Mouse (Mus musculus) 3134 (cell line): ENCODE measurements around the gene Rc3h1.
"Not testable (repeated sequence)": the region's sequence is repeated elsewhere in the genome, so short reads cannot be mapped to it uniquely, and the experiment has no call there.

Experiments used
- DNase-seq: peaks from one replicate; pipeline ENCODE4 v3.0.0-alpha.2; 2011; ENCODE audit warnings: low spot score; ENCODE audit not compliant: insufficient read length; ENCODE audit errors: extremely low read depth

The Rc3h1 gene

DNA sequence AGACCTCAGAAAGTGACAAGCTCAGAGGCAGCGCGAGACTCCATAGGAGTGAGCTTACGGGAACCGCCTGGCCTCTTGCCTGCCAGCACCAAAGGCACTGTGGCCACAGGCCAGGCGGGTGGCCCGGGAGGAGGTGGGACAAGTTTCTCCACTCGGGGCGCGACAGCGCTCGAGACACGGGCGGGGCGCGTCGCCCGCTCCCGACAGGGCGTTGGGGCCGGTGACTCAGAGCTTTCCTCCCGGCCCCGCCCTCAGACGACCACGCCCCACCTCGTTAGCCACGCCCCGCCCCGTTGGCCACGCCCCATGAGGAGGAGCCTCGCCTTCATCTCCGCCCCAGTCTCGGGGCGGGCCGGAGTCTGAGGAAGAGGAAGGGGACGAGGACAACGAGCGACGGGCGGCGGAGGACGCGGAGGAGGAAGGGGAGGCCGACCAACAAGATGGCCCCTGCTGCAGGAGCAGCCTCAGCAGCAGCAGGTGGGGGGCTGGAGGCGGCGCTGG lies at the start of gene Rc3h1:
Gene Rc3h1 (plus strand): TSS at position 362 of the 501 bp plus-strand sequence.
- DNase-seq: peak; percentile 97

- no peak for DNase-seq
These were observed 48.1 kb upstream of the Rc3h1 start for GRCm38 (mm10) chr1:160858132-160858531.

GRCm38 (mm10) chr1:160859874-160860273 lies 46.3 kb upstream of the Rc3h1 start:
- DNase-seq: not testable (repeated sequence)

DNA sequence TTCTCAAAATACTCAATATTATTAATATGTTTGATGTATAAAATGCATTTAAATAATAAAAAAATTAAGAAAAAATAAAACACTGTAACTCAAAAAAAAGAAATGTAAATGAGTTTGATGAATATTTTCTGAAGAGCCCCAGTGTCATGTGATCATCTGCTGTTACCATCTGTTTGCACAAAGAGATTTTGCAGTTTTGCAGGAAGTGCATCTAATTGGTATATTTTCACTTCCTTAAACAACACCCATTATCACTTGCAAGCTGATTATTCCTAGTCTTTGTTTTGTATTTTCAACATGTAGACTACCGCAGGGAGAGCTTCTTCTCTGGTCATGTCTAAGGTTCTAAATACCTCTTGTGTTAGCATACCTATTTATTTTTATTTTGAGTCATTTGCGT lies 45.1 kb upstream of the Rc3h1 start:
- no peak for DNase-seq

DNA sequence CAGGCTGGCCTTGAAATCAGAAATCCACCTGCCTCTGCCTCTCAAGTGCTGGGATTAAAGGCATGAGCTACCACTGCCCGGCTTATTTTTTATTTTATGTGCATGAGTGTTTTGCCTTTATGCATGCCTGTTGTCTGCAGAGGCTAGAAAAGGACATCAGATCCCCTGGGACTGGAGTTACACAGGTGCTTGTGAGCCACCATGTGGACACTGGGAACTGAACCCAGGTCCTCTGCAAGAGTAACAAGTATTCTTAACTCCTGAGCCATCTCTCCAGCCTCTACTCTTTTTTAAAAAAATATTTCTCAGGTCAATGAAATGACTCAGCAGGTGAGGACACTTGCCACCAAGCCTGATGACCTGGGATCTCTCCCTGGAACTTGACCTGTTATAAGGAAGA lies 44.6 kb upstream of the Rc3h1 start:
- no peak for DNase-seq

DNA sequence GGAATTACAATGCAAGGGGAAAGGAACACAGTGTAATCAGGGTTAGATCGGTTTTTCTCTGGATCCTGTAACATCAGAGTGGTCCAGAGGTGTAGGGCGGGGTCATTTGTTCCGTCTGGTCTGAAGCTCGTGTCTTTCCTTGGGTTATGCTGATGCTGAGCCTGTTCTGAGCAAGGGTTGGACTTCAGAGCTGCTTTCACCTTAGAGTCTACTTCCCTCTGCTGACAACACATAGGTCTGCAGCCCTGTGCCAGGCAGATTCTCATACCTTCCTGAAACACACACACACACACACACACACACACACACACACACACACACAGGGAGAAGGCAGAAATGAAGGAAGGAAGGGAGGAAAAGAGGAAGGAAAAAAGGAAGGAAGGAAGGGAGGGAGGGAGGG lies 43.2 kb upstream of the Rc3h1 start:
- no peak for DNase-seq

DNA sequence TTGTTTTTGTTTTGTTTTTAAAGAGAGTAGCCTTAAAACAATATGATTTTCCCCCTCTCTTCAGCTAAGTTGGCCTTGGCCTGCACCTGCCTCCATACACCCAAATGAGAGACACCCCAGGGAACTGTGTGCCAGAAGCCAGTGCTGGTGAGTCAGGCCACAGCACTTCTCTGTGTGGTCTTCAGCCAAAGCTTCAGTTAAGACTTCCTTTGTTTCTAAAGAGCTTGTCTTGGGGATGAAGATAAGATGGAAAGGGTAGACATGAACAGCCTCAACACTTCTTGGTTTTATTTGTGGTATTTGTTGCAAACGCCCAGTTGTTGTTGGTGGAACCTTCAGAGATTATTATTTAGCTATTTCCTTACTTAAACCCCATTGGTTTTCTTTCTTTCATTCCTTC lies 31.5 kb upstream of the Rc3h1 start:
- DNase-seq: peak; percentile 15

DNA sequence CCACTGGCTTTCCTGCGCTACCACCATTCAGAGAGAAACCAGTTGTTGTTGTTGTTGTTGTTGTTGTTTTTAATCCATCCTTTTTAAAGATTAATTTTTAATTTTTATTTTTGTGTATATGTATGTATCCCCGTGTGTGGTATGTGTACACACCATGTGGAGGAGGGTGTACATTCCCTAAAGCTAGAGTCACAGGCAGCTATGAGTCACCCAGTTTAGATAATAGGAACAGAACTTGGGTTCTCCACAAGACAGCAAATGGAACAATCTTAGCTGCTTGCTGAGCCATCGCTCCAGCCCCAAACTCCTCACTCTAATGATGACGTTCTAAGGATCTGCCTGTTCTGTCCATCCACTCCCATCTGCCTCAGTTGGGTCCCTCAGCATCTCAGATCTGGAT lies 29.2 kb upstream of the Rc3h1 start:
- DNase-seq: peak; percentile 24

DNA sequence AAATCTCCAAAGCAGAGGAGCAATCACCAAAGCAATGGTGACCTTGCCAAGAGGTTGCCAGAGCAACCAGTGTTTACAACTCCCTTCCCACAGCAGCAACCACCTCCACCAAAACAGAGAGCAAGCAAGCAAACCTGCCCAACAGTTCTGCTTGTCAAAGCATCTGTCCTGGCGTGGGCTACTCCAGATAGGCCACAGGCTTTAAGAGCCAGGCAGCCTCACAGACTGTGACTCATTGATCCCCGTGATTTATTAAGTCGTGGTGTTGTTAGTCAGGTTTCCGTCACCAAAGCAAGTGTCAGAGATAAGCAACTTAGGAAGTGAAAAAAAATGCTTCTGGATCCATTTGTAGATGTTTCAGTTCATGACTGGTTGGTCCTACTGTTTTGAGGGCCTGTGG lies 27.7 kb upstream of the Rc3h1 start:
- DNase-seq: peak; percentile 40

GRCm38 (mm10) chr1:160881378-160881777 lies 24.8 kb upstream of the Rc3h1 start:
- not testable (repeated sequence) for DNase-seq

DNA sequence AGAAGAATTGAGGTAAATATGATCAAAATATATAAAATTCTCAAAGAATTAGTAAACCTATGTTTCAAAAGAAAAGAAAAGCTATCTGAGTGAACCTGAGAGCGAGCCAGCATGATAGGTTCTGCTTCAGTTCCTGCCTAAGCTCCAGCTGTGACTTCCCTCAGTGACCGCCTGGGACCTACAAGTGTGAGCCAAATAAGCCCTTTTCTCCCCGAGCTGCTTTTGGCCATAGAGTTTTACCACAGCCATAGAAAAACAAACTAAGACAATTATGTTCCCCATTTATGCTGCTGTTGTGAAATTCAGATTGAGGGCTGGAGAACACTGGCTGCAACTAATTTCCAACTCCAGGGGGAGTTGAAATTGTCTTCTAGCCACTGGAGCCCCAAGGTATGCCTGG lies 24.2 kb upstream of the Rc3h1 start:
- DNase-seq: no peak

GRCm38 (mm10) chr1:160884273-160884672 lies 21.9 kb upstream of the Rc3h1 start:
- DNase-seq: no peak

- DNase-seq: no peak
These were observed 21.2 kb upstream of the Rc3h1 start for GRCm38 (mm10) chr1:160884993-160885392.

DNA sequence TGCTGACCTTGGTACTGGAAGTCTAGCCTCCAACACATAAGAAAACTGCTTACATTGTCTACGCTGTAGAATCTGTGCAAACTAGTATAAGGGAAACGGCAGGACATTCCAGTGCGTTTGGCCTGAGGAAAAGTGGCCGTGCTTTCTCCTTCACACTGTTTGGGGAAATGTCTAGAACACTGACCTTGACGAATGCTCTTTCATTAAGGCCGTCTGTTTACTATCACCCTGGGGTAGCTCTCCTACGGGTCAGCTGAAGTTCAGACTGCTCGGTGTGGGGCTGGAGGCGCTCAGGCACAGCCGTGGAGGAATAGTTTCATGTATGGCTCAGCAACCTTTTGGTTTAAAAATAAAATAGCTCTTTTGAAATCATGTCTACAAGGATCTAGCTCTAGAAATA lies 6.5 kb upstream of the Rc3h1 start:
- DNase-seq: no peak

DNA sequence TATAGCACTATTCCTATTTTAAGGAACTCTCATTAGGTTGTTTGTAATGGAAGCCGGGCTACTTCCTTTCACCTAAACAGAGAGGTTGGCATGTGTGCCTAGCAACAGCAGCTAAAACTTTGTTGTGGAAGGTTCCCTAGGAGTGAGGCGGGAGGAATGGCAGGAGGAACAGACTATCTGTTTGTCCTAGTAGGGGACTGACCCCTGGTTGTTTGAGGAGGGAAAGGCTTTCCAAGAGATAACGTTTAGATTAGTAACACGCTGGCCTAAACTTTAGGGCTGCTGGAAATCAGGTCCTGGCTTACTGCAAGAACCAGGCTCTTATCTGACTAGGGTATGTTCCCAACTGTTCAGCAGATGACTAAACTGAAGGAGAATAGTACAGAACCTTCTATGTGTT lies 2.2 kb upstream of the Rc3h1 start:
- no peak for DNase-seq

DNA sequence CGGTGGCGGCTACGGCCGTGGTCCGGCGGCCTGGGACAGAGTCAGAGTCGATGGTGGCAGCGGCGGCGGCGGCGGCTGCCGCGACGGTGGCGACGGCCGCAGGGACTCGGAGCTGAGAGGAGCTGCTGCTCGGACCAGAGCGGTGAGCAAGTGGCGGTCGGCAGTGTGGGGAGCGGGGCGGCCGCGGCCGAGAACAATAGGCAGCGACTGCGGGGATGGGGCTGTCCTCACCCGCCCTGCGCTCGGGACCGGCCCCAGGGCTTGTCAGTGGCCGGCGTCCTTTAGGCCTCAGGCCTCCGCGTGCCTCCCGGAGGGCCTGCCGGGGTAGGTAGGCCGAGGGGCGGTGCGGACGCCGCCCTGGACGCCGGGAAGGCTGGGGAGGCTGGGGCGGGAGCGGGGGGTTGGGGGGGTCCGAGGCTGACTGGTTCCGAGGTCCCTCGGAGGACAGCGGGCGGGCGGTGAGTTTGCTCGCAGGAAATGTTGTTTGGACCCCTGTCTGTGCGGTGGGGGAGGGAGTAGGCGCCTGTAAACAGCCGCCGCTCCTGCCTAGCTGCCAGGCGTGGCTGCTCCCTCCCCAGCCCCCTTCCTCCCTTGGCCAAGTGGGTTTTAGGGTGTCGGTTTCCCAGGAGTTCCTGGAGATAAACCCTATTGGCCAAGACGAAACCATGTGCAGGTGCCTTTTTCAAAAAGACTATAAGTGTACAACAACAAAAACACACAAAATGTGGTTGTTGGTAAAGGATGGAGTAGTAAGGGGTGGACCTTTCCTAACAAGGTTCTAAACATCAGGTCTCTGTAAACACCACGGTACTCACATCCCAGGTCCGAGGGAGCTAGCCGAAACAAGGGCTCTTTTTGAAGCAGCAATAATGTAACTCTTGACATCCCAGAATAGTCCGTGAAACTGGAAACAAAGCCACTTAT lies 602 bp downstream of the Rc3h1 start:
- no peak for DNase-seq

- DNase-seq: no peak
These were observed 4.0 kb downstream of the Rc3h1 start for GRCm38 (mm10) chr1:160910176-160910575.

DNA sequence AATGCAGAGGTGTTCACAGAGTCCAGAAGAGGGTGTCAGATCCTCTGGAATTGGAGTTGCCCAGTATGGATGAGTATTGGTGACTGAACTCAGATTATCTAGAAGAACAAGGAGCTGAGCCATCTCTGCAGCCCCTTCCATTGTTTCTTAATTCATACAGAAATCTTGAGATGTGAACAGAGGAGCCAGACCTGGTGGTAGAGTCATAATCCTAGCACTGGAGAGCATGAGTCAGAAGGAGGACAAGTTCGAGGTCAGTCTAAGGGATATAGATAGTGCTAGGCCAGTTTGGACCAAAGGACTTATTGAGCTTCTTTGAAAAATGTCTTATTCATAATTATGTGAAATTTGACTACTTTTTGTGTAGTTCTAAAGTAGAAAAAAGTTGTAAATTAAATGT lies 4.6 kb downstream of the Rc3h1 start:
- DNase-seq: no peak

DNA sequence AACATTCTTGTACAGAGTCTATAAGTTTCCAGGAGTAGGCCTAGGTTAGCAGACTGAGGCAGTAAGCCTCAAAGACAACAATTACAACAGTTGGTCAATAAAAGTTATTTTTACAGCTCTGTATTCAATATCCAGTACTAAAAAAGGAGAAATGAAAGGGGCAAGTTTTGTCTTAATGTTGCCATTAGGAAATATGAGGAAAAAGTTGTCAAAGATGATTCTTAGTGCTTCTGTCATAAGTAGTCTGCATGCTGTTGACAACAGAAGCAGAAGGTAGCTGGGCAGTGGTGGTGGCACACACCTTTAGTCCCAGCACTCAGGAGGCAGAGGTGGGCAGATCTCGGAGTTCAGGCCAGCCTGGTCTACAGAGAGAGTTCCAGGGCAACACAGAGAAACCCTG lies 13.2 kb downstream of the Rc3h1 start:
- DNase-seq: no peak

DNA sequence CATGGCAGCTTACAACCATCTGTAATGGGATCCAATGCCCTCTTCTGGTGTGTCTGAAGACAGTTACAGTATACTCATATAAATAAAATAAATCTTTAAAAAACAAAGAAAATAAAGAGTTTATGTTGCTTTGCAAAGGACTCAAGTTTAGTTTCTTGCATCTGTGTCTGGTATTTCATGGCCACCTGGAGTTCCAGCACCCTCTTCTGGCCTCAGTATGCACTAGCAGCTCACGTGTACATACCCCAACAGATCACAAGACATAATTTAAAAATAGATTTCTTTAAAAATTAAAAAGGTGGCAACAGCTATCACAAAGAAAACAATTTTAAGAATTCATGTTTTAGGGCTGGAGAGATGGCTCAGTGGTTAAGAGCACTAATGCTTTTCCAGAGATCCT lies 15.7 kb downstream of the Rc3h1 start:
- DNase-seq: peak; percentile 18

DNA sequence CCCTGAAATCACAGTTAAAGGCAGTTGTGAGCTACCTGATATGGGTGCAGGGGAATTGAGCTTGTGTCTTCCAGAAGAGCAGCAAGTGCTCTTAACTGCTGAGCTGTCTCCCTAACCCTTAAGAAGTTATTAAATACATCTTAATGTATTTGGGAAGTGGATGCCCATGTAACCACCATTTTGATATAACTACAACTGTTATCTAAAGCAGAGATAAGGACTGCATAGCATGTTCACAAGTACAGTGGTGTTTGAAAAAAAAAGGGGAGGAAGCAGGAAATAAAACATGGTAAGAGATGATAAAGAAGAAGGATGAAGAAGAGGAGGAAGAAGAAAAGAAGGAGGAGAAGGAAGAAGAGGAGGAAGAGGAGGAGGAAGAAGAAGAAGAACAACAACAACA lies 25.1 kb downstream of the Rc3h1 start:
- DNase-seq: no peak

DNA sequence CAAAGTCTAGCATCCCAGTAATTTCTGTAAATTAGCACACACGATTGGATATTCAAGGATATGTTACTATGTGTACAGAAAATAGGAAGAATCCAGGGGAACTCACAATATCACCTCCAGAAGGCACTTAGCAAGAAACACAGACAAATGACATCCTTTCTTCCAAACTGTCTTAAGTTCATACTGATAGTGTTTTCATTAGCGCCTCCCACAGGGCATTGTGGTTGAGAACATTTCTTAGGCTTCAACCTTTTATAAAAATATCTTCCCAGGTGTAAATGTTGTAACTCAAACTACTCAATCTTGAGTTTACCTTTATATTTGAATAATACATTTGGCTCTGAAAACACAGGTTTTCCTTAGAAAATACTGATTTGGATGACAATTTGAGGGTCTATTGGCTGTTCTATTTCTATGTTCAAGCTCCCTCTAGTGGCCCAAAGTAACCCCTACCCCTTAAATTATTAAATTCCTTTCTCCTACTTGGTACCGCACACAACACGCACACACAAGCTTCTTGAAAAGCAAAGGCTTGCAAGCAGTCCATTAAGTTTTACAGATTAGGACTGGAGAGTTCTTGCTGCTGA lies 27.8 kb downstream of the Rc3h1 start:
- peak; percentile 10 for DNase-seq
